Mouse (Mus musculus): Measurements from ENCODE around the gene Isy1.

DNA sequence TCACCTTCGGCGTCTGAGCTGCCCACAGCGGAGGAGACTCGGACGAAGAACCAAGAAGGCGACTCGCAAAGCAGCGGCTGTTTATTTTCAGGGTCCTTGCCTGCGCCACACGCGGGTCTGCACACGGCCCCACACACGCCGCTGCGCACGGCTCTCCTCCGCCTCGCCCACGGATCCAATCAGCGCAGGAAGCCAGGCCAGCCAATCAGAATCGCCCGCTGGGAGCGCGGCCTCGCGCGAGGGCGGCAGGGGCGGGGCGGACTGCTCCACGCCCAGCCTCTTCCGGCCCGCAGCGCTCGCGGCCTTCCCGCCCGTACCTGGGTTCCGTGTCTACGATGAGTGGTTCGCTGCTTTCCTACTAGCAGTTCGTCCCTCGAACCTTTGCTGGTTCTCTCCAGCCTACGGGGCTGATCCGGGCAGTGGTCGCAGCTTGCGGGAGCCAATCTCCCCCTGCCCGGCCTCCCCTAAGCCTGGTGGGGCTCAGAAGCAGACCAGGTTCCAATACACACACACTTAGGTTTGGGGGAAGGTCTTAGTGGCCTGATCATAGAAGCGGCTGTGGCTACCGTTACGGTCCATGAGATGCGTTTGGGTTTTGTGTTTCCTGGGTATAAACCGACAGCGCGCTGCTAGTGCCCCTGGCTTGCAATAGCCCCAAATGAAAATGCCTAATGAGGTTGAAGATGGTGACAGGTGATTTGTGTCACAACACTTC is 12.5 kb upstream of the Isy1 start, which contains the start of gene Cnbp:
- TF ChIP-seq CTCF (IDR thresholded peaks at IDR 0.05; ENCODE audit: low read depth) (no peak), EP300 (IDR thresholded peaks at IDR 0.05; ENCODE audit: low read depth) (no peak)

Data from liver, postnatal 0 days (tissue).